Mouse (Mus musculus) adrenal gland, adult 18-20 months (tissue): ENCODE measurements at regions not wholly inside any gene's neighbourhood (a gene's known extent, or its start where the extent isn't known, plus 50 kb on each side); places are given as distances from the start of the nearest gene placed in this dataset.
A peak's percentile ranks its signal among the peaks of the same experiment; 100 is the strongest.

ENCODE experiments used
- DNase-seq, 2 experiments: peaks; one replicate each; pipeline ENCODE4 v3.0.0; 2021 to 2022; ENCODE audit warnings: low spot score in 2 of 2

GRCm38 (mm10) chr3:76014766-76015165 is 58.0 kb upstream of the Golim4 start:
- DNase-seq: no peak

- DNase-seq: peak in 1 of 2 experiments; percentile 6
Observed at GRCm38 (mm10) chr3:76008564-76009183, 51.9 kb upstream of the Golim4 start.
